Mouse (Mus musculus) hindbrain, embryonic 10.5 days (tissue): ENCODE results near the gene Stxbp3. TPM values are rescaled to one million over a fixed set of nuclear protein-coding genes. Genes with fewer than 3 reads are reported as not detected.
"Not testable (repeated sequence)": the region's sequence is repeated elsewhere in the genome, so short reads cannot be mapped to it uniquely, and the experiment has no call there.

Experiments
- DNase-seq: peaks from one replicate; pipeline ENCODE4 v3.0.0-alpha.2; 2017; ENCODE audit warnings: low spot score
- H3K27ac ChIP-seq: fragments of 300-500 bp; sonication (generic); 2 replicates; pipeline ENCODE4 v1.5.1; 2016; ENCODE audit warnings: mild to moderate bottlenecking, moderate library complexity
- H3K27me3 ChIP-seq: fragments of 300-500 bp; sonication (generic); 2 replicates; pipeline ENCODE4 v1.6.1; 2016; ENCODE audit warnings: mild to moderate bottlenecking; ENCODE audit not compliant: poor library complexity, insufficient read depth, severe bottlenecking
- H3K36me3 ChIP-seq: fragments of 300-500 bp; sonication (generic); 2 replicates; pipeline ENCODE4 v1.6.1; 2016; ENCODE audit warnings: mild to moderate bottlenecking, moderate library complexity
- H3K4me1 ChIP-seq: fragments of 300-500 bp; sonication (generic); replicated peaks from 2 replicates; pipeline ENCODE4 v1.6.1; 2016; ENCODE audit warnings: mild to moderate bottlenecking
- H3K4me3 ChIP-seq: fragments of 300-500 bp; sonication (generic); 2 replicates; pipeline ENCODE4 v1.5.1; 2016; ENCODE audit warnings: mild to moderate bottlenecking, moderate library complexity
- H3K9me3 ChIP-seq: fragments of 300-500 bp; sonication (generic); 2 replicates; pipeline ENCODE4 v1.6.1; 2016; ENCODE audit warnings: mild to moderate bottlenecking, moderate library complexity
- WGBS: fragments of 180-500 bp; shearing (Covaris S2); methylation state at CpG from one replicate; pipeline ENCODE4 v1.1.7; 2016; 5-methylcytosine and 5-hydroxymethylcytosine counted together
- polyA plus RNA-seq: library from polyadenylated mRNA; unstranded; fragments of >200 nt; fragmentation: Nextera tagmentation; extraction: Ambion mirVana; gene quantifications from 2 replicates; pipeline ENCODE4 v1.2.1, GENCODE M21; 2016

Gene Stxbp3
- polyA plus RNA-seq = 18.9 and 26.1 TPM in 2 replicates

DNA sequence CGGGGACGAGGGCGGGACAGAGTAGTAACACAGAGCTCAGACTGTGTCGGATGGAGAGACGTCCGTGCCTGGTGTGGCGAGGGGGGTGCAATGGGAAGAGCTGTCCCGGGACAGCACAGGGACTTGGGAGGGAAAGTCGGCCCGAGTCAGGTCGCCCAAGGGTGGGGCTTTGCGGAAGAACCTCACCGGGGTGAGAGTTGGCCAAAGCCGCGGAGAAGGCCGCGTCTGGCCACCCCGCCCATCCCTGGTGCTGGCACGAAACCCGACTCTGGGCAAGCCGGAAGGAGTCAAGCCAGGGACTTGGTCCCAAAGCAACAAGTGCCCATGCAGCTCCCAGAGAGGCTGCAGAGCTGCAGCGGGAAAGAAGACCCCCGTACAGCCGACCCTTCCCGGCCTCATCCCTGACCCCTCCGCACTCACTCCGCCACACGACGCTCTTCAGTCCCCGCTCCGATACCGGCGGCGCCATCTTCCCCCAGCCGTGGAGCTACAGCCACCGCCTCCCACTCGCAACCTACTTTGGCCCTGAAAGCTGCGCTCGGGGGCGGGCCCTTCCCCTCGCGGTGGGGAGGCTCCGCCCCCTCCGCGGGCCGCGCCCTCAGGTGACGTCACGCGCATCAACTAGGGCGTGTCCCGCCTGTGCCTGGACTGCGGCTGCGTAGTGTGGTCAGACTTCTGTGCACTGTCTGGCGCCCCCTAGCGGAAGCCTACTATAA, at the start of gene Stxbp3:
Gene Stxbp3, minus strand, starts transcription at position 527 of the 716 bp plus-strand sequence.
- H3K4me1 ChIP-seq = peaks cover 14% of the 10 kb centered on the region
- H3K27ac ChIP-seq = peak within 1 kb of the TSS; percentile 90
- DNase-seq = peak; percentile 98
- no peaks in the 10 kb centered on the region for H3K9me3 ChIP-seq
- WGBS = 1% methylated on average over 56 of the region's 56 CpGs
- H3K36me3 ChIP-seq = peaks cover 7% of the 10 kb centered on the region; the same call in 1 of the 2 replicates
- peak within 1 kb of the TSS; percentile 81 for H3K4me3 ChIP-seq
- no peaks in the 10 kb centered on the region for H3K27me3 ChIP-seq

DNA sequence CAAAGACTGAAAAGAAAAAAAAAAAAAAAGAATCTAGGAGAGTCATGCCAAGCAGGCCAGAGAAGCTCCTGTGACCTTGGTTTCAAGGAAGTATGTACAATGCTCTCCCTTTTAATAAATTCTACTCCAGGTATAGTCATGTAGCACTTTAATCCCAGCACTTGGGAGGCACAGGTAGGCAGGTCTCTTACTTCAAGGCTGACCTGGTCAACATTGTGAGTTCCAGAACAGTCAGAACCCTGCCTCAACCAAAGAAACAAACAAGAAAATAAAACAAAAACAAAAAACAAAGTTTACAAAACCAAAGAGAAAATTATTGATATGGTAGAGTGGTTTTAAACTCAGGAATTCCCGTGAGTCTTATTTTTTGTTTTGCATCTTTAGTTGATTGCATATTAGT, 49.6 kb upstream of the Stxbp3 start, which contains the start of gene Fndc7:
Gene Fndc7, minus strand, starts transcription at position 101 of the 400 bp plus-strand sequence.
- DNase-seq = no peak
- H3K27me3 ChIP-seq = no peaks in the 10 kb centered on the region
- no peak within 1 kb of the TSS for H3K27ac ChIP-seq
- WGBS = 87% methylated on average over 1 of the region's 1 CpGs
- no peaks in the 10 kb centered on the region for H3K9me3 ChIP-seq
- H3K4me3 ChIP-seq = no peak within 1 kb of the TSS
- no peaks in the 10 kb centered on the region for H3K36me3 ChIP-seq
- H3K4me1 ChIP-seq = peaks cover 27% of the 10 kb centered on the region

DNA sequence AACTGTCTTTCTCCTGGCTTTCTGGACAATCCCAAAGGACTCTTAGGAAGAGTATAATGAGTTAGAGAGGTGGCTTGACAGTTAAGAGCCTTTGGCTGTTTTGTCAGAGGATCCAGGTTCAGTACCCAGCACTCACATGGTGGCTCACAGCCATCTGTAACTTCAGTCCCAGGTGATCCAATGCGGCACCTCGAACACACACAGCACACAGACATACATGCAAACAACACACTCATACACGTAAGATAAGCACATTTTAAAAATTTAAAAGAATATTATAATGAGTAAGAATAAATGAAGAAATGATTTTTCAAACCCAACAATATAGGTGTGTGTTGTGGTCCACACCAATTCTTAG, 47.3 kb upstream of the Stxbp3 start:
- peaks cover 36% of the 10 kb centered on the region for H3K4me1 ChIP-seq
- H3K27ac ChIP-seq = 0 out of 2 replicates have a peak overlapping the region, but pooled peaks have one; percentile 46
- H3K27me3 ChIP-seq = no peaks in the 10 kb centered on the region
- no peak overlapping the region for H3K4me3 ChIP-seq
- no peaks in the 10 kb centered on the region for H3K36me3 ChIP-seq
- 95% methylated on average over 3 of the region's 3 CpGs for WGBS
- H3K9me3 ChIP-seq = no peaks in the 10 kb centered on the region
- no peak for DNase-seq

DNA sequence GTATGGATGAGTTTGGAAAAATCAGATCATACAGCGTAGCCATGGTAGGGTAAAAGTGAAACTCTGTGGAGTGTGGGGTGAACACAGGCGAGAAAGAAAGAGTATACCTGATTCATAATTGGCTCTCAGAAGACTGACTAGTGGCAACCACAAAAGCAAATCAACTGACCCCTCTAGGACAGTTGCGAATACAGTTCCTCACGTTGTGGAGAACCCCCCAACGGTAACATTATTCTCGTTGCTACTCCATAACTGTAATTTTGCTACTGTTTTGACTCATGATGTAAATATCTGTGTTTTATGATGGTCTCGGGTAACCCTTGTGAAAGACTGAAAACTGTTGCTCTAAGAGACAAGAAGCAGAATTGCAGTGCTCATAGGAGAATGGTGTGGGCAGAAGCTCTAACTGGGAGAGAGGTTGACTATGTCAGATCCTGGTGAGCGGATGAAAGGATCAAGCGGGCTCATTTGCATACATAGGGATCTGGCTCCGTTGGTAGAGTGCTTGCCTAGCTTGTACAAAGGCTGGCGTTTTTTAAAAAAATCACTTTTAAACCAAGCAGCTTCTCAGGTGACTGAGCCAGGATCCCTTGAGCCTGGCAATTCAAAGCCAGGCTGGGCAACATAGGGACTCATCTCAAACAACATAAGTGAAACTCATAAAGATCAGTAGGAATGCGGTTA, 46.8 kb upstream of the Stxbp3 start:
- Histone ChIP-seq H3K27me3 (no peaks in the 10 kb centered on the region), H3K27ac (peak overlapping the region; percentile 86), H3K9me3 (no peaks in the 10 kb centered on the region), H3K4me3 (no peak overlapping the region), H3K36me3 (no peaks in the 10 kb centered on the region), H3K4me1 (peaks cover 36% of the 10 kb centered on the region)
- WGBS = 63% methylated on average over 12 of the region's 12 CpGs
- no peak for DNase-seq

DNA sequence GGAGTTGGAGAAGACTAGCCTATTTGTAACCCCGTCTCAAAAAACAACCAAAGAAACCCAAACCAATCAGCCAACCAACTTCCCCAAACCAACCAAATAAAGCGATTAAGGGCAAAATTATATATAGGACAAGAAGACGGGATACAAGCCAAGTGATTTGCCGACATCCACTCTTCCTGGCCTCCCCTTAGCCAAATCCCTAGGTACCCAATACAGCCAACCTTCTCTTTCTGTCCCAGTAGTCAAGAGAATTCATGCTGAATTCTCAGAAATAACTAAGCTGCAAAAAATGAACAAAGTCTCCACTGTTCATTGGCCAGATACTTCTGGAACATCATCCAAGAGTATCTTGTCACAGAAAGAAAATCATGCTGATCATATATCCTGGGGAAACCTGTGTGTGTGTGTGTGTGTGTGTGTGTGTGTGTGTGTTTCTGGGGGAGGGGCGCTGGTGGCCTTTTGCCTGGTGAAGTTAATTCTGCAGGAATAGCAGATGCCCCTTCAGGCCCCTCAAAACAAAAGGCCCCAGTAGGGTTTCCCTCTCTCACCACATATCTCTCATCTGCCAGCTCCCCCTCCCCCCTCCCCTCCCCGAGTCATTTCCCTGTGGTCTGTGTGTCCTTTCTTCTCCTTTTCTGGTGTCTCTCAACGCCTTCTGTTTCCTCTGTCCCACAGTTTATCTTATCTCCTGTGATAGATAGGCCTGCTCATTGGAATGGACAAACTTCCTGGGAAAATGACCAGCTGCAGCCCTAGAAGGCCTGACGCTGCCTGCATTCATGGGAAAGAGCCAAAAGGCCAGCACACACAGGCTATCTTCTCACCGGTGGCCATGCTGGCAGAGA, 45.6 kb upstream of the Stxbp3 start:
- Histone ChIP-seq H3K27ac (peak overlapping the region; percentile 86), H3K4me1 (peaks cover 47% of the 10 kb centered on the region), H3K27me3 (no peaks in the 10 kb centered on the region), H3K9me3 (no peaks in the 10 kb centered on the region), H3K4me3 (no peak overlapping the region), H3K36me3 (no peaks in the 10 kb centered on the region)
- 47% methylated on average over 9 of the region's 9 CpGs for WGBS
- peak; percentile 60 for DNase-seq

DNA sequence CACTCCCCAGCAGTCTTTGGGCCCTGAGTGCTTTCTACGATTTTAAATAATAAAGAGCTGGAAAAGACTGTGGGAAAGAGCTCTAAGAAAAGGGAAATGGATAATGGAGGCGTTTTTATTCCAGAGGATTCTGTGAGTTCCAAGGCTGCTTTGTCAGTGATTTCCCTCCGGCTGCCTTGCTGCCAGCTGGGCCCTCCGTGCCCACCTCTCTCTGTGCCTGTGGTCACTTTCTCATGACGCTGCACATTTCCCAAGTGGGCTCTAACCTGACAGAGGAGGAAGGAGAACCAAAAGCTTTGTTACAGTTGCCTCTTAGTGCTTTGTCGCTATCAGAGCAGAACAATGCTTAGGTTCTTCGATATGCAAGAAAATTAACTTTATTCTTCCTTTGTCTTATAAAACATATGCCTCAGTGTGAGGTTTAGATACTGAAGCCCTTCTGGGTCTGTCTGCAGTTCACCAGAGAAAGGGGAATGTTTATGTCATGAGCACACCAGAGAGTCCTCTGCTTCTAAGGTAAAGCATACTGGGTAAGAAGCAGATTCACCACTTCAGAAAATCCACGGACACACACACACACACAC, 44.5 kb upstream of the Stxbp3 start:
- H3K36me3 ChIP-seq = no peaks in the 10 kb centered on the region
- WGBS = 58% methylated on average over 8 of the region's 8 CpGs
- peak overlapping the region; percentile 86 for H3K27ac ChIP-seq
- no peak for DNase-seq
- no peaks in the 10 kb centered on the region for H3K27me3 ChIP-seq
- H3K4me3 ChIP-seq = no peak overlapping the region
- peaks cover 56% of the 10 kb centered on the region for H3K4me1 ChIP-seq
- no peaks in the 10 kb centered on the region for H3K9me3 ChIP-seq

DNA sequence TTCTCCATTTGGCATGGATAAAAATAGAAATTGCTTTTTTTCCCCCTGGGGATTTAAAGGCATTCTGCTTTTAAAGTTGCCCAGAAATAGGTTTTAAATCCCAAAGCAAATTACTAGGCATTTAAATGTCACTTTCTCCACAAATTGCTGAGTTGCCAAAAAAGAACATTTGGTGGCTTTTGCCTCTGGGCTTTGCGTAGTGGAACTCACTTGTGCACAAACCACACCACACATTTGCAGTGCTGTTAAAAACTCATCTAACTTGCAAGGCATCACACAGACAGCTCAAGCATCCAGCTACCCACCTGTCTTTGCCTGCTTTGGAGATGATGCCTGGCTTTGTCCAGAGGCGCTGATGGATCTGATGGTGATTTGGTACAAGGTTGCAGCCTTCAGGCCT, 42.7 kb upstream of the Stxbp3 start:
- Histone ChIP-seq H3K4me1 (peaks cover 67% of the 10 kb centered on the region), H3K27ac (no peak overlapping the region), H3K27me3 (no peaks in the 10 kb centered on the region), H3K9me3 (no peaks in the 10 kb centered on the region), H3K36me3 (no peaks in the 10 kb centered on the region), H3K4me3 (no peak overlapping the region)
- no peak for DNase-seq
- 88% methylated on average over 2 of the region's 2 CpGs for WGBS

DNA sequence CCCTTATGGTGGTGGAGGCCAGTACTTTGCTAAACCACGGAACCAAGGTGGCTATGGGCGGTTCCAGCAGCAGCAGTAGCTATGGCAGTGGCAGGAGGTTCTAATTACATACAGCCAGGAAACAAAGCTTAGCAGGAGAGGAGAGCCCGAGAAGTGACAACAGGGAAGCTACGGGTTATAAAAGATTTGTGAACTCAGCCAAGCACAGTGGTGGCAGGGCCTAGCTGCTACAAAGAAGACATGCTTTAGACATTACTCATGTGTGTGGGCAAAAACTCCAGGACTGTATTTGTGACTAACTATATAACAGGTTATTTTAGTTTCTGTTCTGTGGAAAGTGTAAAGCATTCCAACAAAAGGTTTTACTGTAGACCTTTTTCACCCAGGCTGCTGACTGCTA, 41.5 kb upstream of the Stxbp3 start:
- not testable (repeated sequence) for H3K4me3 ChIP-seq, H3K27me3 ChIP-seq, DNase-seq, H3K36me3 ChIP-seq, H3K9me3 ChIP-seq
- Histone ChIP-seq H3K4me1 (peaks cover 60% of the 10 kb centered on the region), H3K27ac (peak overlapping the region; percentile 35; the same call in 1 of the 2 replicates)
- 19% methylated on average over 4 of the region's 4 CpGs for WGBS

DNA sequence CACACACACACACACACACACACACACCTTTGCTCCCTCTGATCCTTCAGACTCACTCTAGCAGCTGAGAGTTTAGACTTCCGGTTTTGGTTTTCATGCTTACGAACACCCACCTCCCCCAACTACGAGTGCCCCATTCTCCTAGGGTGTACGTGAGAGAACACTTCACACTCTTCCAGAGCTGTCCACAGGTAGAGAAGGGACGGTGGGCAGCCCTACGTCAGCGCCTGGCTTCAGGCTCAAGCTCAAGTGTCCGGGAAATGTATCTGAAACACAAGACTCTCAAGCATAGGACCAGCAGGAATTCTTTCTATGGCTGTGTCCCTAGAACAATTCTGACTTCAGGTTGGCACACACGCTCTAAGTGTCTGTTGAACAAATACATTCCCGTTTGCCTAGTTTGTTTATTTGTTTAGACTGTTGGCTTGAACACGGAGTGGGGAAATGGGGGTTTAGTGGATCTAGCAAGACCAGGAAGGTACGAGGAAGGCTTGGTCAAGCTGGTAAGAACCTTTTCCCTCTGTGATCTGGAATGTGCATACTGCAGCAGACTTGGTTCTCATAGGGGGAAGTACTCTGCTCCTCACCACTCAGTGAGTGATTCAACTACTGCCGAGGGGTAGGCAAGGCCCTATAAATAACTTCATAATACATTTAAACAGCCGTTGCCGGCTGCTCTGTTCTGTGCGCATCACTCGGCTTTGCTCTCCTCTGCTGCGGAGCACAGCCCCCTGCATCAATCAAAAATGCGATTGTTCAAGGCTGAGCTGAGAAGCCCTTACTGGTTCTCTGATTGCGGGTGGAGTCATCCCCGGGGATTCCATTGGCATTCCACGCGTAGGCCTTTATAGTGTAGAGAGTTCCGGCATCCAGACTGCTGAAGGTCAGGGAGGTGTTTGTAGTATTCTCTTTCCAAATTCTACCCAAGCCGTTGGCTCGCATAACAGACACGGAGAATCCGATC, 40.5 kb upstream of the Stxbp3 start:
- H3K4me3 ChIP-seq = no peak overlapping the region
- H3K36me3 ChIP-seq = no peaks in the 10 kb centered on the region
- DNase-seq = peak; percentile 21
- H3K27me3 ChIP-seq = no peaks in the 10 kb centered on the region
- H3K9me3 ChIP-seq = no peaks in the 10 kb centered on the region
- WGBS = 67% methylated on average over 28 of the region's 28 CpGs
- H3K27ac ChIP-seq = peak overlapping the region; percentile 0; the same call in 1 of the 2 replicates
- peaks cover 49% of the 10 kb centered on the region for H3K4me1 ChIP-seq

DNA sequence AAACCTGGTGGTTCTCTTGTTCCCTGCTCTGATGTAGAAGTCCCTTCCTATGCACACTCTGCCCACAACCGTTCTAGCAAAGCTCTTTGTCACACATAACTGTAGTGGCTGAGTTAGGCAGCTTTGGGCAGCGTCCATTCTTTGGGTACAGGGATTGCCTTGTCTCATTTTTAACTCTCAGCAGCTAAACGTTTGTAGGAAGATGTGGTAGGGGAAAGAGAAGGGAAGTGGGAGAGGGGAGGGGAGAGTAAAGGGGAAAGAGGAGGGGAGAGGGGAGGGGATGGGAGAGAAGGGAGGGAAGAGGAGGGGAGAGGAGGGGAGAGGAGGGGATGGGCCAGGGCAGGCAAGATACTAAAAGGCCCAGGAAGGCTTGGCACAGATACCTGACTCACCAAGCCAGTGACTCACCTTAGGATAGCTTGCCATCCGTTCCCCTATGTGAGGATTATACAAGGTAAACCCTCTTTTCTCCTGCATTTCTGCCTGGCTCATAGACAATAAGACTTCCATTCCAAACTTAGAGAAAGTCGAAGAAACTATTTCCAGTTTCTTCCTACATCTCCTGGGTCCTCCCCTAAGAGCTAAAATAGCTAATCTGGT, 39.6 kb upstream of the Stxbp3 start:
- H3K9me3 ChIP-seq = no peaks in the 10 kb centered on the region
- H3K4me1 ChIP-seq = peaks cover 41% of the 10 kb centered on the region
- H3K36me3 ChIP-seq = no peaks in the 10 kb centered on the region
- no peak overlapping the region for H3K27ac ChIP-seq
- WGBS = 67% methylated on average over 5 of the region's 5 CpGs
- H3K27me3 ChIP-seq = no peaks in the 10 kb centered on the region
- no peak for DNase-seq
- no peak overlapping the region for H3K4me3 ChIP-seq

DNA sequence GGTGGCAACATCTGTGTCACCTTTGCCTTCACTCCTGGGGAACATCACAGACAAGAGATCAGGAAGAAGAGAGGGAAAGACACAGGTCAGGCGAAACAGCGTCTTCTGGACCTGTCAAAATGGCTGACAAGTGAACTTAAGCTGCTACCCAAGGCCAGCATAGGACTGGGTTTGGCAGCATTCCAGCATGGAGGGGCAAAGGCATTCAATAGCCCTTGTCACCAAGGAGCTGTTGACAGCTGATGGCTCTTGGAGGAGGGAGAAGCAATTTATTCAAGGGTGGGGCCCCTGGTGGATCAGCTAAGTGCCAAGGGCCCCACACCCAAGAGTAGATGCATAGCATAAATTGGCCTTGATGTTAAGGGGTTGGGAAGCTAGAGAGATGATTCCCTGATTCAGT, 38.8 kb upstream of the Stxbp3 start:
- Histone ChIP-seq H3K9me3 (no peaks in the 10 kb centered on the region), H3K4me3 (no peak overlapping the region), H3K27me3 (no peaks in the 10 kb centered on the region), H3K36me3 (no peaks in the 10 kb centered on the region), H3K4me1 (peaks cover 45% of the 10 kb centered on the region), H3K27ac (no peak overlapping the region)
- WGBS = 83% methylated on average over 2 of the region's 2 CpGs
- no peak for DNase-seq
